Mouse (Mus musculus) erythroid progenitor cell, adult 5-6 weeks (primary cell): ENCODE measurements around the gene Mgmt. TPM values are rescaled to one million over a fixed set of nuclear protein-coding genes. Genes with fewer than 3 reads are reported as not detected.

Experiments
- ATAC-seq: replicated peaks from 2 replicates; pipeline ENCODE4 v1.8.0; 2016; ENCODE audit warnings: moderate number of reproducible peaks, mild to moderate bottlenecking, moderate TSS enrichment, inconsistent platforms; ENCODE audit not compliant: poor library complexity, low FRiP score, severe bottlenecking
- total RNA-seq, 2 experiments: library from RNA; stranded (forward) in 1 of 2; stranded (reverse) in 1 of 2; fragments of 150-400 nt in 1 of 2; fragments of 186-747, 209-891 nt in 1 of 2; gene quantifications; 2 replicates each; pipeline versions ENCODE4 v1.2.3 to v1.2.4; 2015 to 2017; ENCODE audit warnings: low replicate concordance in 2 of 2

The Mgmt gene
- total RNA-seq, 2 experiments from 2014 or later = 0.83 TPM; not detected in 1

GRCm38 (mm10) chr7:136897481-136897880 is 3.1 kb downstream of the Mgmt start:
- ATAC-seq = no peak

DNA sequence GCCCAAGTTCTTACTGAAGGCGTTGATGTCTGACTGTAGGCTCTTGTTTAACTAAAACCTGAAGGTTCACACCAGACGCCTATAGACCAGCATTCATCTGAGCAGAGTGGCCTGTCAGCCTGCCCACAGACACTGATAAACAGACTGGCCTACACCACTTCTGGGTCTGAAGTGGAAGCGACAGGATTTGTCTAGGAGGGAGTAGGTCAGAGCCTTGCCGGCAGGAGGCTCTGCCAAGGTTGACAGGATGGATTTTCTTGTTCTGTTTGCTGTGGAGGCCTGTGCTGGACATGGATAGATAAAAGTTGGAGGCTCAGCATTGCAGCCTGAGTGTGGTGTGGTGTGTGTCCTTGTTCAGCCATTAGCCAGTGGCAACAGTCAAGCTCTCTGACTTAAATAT is 3.6 kb downstream of the Mgmt start:
- no peak for ATAC-seq

- ATAC-seq = no peak
Measured at GRCm38 (mm10) chr7:136908616-136909144, 14.3 kb downstream of the Mgmt start.

GRCm38 (mm10) chr7:136912901-136913300 is 18.5 kb downstream of the Mgmt start:
- no peak for ATAC-seq

GRCm38 (mm10) chr7:136916021-136916420 is 21.6 kb downstream of the Mgmt start:
- no peak for ATAC-seq

DNA sequence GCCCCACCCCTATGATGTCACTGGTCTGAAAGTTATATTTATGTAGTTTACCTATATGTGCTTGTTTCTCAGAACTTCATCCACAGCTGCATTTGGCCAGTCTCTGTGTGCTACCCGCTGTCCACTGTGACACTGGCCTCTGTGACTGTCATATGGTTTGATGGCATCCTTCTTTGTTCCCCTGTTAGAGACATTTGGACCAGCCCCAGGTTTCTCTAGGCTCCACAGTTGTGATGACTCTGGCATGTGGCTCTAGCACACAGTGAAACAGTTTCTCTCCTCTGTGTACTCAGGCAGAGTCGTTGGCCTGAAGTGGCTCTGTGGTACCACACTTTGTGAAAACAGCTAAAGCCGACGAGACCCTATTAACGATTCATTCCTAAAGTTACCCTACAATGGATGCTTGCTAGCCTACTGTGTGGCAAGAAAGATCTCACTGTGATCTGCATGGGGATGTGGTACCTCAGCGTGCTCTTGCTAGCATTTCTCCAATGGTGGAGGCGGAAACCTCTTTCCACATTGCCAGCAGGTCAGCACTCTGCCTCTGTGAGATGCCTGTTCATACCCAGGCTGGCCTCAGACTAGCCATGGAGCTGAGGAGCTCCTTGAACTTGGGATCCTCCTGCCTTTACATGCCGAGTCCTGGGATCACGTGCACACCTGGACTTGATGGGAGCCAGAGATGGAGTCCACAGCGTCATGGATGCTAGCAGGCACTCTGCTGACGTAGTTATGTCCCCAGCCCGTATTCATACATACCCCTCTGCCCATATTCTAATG is 26.8 kb downstream of the Mgmt start:
- no peak for ATAC-seq

DNA sequence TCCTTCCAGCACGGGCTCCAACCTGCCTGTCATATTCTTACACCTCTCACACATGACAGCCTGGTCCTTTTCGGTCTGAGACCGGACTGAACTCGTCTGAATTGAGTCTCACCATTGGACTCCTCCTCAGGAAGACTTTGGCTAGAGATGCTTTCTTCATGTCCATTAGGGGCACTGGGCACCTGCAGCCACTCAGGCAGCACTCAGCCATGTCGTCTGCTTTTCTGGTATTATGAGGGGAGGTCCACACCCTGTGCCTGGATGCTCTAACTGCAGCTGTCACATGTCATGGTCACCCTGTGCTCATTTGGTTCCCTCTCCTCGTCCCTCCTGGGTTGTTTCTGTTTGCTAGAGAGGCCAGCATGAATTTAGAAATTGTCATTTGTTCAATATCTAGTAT is 27.8 kb downstream of the Mgmt start:
- ATAC-seq = no peak

GRCm38 (mm10) chr7:136924610-136925260 is 30.3 kb downstream of the Mgmt start:
- no peak for ATAC-seq

DNA sequence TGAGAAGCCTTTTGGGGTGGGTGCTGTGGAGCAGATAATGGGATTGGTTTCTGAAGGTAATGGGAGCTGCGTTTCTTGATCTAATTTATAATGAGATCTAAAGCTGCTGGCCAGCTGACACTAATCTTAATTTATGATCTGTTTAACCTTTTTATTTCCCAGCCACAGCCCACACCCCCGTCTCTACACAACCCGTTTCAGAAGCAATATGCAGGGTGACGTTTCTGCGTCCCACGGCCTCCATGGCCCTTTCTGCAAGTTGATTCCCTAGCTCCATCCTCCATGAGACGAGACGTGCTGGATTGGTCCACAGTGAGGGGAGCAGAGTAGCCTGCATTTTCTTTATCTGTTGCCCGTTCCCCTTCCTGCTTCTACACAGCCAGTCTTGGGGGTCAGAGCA is 31.8 kb downstream of the Mgmt start:
- no peak for ATAC-seq

DNA sequence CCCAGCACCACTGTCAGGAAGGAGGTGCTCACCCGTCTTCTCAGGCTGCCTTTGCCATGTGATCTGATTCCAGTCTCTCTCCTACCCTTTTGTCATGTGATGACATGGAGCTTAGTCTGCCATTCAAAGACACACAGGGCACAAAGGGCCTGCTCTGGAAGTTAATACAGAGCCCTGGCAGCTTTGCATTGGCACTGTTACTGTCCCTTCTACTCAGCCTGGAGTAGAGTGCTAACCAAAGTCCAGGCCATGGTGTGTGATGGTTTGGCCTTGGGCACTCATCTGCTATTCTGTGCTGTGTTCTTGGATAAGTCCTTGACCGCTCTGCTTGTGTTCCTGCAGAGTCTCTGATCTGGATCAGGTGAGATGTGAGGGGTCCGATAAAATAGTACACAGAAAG is 36.0 kb downstream of the Mgmt start:
- no peak for ATAC-seq

- ATAC-seq = no peak
Measured at GRCm38 (mm10) chr7:136933367-136933766, 39.0 kb downstream of the Mgmt start.

DNA sequence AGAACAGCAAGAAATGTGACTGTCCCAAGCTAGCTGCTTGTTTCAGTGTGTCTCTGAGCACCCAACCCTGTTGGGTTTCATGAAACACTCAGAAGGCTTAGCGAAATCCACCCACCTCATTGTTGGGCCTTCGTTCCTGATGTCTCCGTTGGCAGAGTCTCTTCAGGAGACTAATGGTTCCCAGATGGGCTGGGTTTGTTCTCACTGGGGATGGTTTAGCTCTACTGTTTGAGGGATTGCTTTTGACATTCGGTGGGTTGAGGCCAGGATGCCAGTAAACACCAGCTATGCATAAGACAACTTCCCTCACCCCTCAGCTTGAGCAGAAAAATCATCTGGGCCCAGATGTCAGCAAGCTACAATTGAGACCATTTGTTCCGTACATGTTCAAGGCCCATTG is 39.9 kb downstream of the Mgmt start:
- ATAC-seq = no peak

DNA sequence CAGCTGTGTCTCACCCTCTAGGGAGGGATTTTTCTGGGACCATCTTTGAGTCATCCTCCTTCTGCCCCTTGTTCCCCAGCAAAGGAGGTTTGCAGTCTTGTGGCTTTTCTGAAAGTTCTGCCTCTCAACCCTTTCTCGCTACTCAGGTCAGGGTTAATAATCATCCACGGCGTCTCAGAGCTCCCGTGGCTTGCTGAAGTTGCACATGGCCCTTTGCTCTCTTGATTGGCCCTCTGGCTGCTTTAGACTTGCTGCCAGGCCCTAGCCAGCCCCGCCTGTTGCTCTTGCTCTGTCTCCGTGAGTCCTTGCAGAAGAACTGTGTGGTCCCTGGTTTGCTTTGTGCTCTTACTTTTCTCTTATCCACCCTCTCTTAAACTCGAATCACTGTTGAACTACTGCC is 40.4 kb downstream of the Mgmt start:
- no peak for ATAC-seq

GRCm38 (mm10) chr7:136938371-136938770 is 44.0 kb downstream of the Mgmt start:
- ATAC-seq = no peak

DNA sequence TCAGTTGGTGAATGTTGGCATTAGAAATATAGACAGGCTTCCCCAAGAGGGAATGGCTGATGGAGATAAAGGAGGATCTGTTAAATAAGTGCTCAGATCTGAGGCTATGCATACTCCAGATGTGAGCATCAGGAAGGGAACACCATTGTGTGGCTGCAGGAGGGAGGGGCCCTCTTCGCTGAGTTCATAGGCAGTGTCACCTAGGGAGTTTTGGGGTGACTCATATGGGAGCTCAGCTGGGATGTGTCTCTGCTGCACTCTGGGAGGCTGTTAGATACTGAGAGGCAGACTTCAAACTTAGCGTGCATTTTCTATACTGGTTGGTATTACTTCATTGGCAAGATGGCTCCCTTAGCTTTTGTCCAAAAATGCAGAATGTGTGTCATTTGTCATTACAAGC is 48.0 kb downstream of the Mgmt start:
- ATAC-seq = no peak

GRCm38 (mm10) chr7:136943886-136944285 is 49.5 kb downstream of the Mgmt start:
- ATAC-seq = no peak

GRCm38 (mm10) chr7:136945697-136946096 is 51.3 kb downstream of the Mgmt start:
- no peak for ATAC-seq

DNA sequence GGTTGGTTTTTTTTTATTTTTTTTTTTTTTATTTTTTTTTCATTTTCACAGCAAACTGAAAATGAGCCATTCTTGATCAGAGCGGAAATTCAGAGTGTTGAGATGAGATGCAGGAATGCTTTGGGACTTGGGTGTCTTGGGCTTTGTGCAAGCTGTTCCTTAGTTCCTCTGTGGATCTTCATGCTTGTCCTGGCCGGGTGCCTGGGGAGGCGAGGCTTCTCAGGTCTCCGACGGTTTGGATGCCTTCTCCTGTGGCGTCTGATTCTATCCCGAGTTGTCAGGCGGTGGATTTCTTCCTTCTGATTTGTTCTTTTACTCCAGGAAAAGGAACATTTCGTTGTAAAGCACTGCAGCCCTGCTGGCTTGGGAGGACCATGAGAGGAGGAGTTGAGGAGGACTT is 51.7 kb downstream of the Mgmt start:
- ATAC-seq = no peak

DNA sequence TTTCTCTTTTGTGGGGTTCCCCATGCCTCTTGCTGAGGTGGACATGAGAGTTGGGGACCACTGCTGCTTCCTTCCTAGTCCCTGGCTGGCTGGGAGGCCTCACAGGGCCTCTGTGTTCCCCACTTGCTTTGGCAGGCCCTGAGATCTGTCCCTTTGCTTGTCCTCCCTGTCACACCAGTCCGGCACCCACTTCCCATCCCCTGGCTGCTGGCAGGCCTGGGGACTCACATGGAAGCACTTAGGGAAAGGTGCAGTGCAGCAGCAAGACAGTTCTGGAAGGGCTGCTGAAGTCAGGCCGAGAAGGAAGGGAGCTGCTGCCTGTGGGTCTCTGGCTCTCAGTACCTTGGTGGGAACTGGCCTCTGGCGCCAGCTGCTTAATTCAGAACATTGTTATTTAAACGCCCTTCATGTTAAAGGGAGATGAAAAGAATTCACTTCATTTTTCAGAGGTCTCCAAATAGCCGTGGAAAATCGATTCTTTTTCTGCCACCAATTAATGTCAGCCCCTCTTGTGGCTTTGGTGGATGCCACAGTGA is 53.9 kb downstream of the Mgmt start:
- no peak for ATAC-seq

GRCm38 (mm10) chr7:136952608-136953007 is 58.2 kb downstream of the Mgmt start:
- ATAC-seq = no peak

GRCm38 (mm10) chr7:136953251-136953650 is 58.8 kb downstream of the Mgmt start:
- ATAC-seq = no peak
